Mouse (Mus musculus): ENCODE measurements around the gene Kcnj1.

DNA sequence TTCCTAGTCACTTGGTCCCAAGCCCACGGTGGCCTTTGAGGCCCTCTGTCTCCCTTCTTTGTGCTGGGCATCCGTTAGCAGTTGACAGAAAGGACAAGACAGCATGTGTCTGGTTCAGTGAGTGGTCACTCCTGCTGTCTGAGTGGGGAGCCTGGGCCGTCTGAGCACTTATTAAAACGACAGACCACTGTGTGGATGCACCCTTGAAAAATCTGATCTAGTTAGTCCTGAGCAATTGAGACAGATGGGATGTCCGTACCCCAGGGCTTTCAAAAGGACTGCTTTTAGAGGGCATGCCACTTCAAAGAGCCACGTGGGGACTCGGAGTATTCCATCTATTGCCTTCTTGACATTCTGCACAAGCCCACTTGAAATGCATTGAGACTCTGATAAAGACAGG, 48.7 kb upstream of the Kcnj1 start:
- TF ChIP-seq POLR2A (IDR thresholded peaks at IDR 0.05; ENCODE audit: borderline replicate concordance, extremely low read depth, insufficient read depth, insufficient read length, poor library complexity, severe bottlenecking): no peak
- no peak for TF ChIP-seq CTCF (IDR thresholded peaks at IDR 0.05; ENCODE audit: borderline replicate concordance, extremely low read depth, insufficient read depth, insufficient read length)
